Mouse (Mus musculus) limb, embryonic 14.5 days (tissue): ENCODE data around the gene Defb11. TPM values are rescaled to one million over a fixed set of nuclear protein-coding genes. Genes with fewer than 3 reads are reported as not detected.
A peak's percentile ranks its signal among the peaks of the same experiment; 100 is the strongest.
"Not testable (repeated sequence)": the region's sequence is repeated elsewhere in the genome, so short reads cannot be mapped to it uniquely, and the experiment has no call there.

Experiments
- ATAC-seq: fragments of 200-750 bp; cut with Nextera tagmentation; 2 replicates; pipeline ENCODE4 v1.8.0; 2017; ENCODE audit warnings: low read depth, moderate number of reproducible peaks, moderate TSS enrichment; ENCODE audit not compliant: low FRiP score
- DNase-seq: peaks from one replicate; pipeline ENCODE4 v3.0.0-alpha.2; 2015; ENCODE audit warnings: low spot score
- H3K27ac ChIP-seq: fragments of 300-500 bp; sonication (generic); replicated peaks from 2 replicates; pipeline ENCODE4 v1.5.1; 2014; ENCODE audit warnings: low read depth, mild to moderate bottlenecking, low read length, moderate library complexity, mixed read lengths
- H3K27me3 ChIP-seq: fragments of 300-500 bp; sonication (generic); 2 replicates; pipeline ENCODE4 v1.6.1; 2014; ENCODE audit warnings: low read length, mixed read lengths; ENCODE audit not compliant: control insufficient read depth, insufficient read depth
- H3K36me3 ChIP-seq: fragments of 300-500 bp; sonication (generic); 2 replicates; pipeline ENCODE4 v1.6.1; 2014; ENCODE audit warnings: mild to moderate bottlenecking, low read length, moderate library complexity, mixed read lengths; ENCODE audit not compliant: control insufficient read depth, insufficient read depth
- H3K4me1 ChIP-seq: fragments of 300-500 bp; sonication (generic); 2 replicates; pipeline ENCODE4 v1.6.1; 2014; ENCODE audit warnings: antibody characterized with exemption, low read length, mixed read lengths; ENCODE audit not compliant: control insufficient read depth, insufficient read depth
- H3K4me2 ChIP-seq: fragments of 300-500 bp; sonication (generic); replicated peaks from 2 replicates; pipeline ENCODE4 v1.6.1; 2014; ENCODE audit warnings: low read depth, mild to moderate bottlenecking, low read length, moderate library complexity; ENCODE audit not compliant: severe bottlenecking
- H3K4me3 ChIP-seq: fragments of 300-500 bp; sonication (generic); replicated peaks from 2 replicates; pipeline ENCODE4 v1.5.1; 2014; ENCODE audit warnings: low read length
- H3K9ac ChIP-seq: fragments of 300-500 bp; sonication (generic); 2 replicates; pipeline ENCODE4 v1.6.1; 2014; ENCODE audit warnings: mild to moderate bottlenecking, low read depth, low read length, moderate library complexity; ENCODE audit not compliant: severe bottlenecking
- H3K9me3 ChIP-seq: fragments of 300-500 bp; sonication (generic); 2 replicates; pipeline ENCODE4 v1.6.1; 2016; ENCODE audit warnings: low read length; ENCODE audit not compliant: control insufficient read depth
- POLR2A ChIP-seq: fragments of 200-500 bp; IDR thresholded peaks from 2 replicates; pipeline ENCODE4 v1.8.0; 2012; ENCODE audit warnings: inconsistent platforms, mild to moderate bottlenecking, moderate library complexity, borderline replicate concordance; ENCODE audit not compliant: insufficient read depth, insufficient read length; ENCODE audit errors: extremely low read depth
- WGBS: fragments of 180-500 bp; shearing (Covaris S2); extraction: QIAGEN DNeasy Blood & Tissue Kit; methylation state at CpG from one replicate; pipeline ENCODE4 v1.1.7; 2014; 5-methylcytosine and 5-hydroxymethylcytosine counted together
- polyA plus RNA-seq, 2 experiments: library from polyadenylated mRNA; depleted of rRNA in 1 of 2; stranded (reverse) in 1 of 2; unstranded in 1 of 2; fragments of >200 nt; fragmentation: Nextera tagmentation in 1 of 2; extraction: Ambion mirVana in 1 of 2; gene quantifications; 2 replicates each; pipeline versions ENCODE4 v1.2.1 to v1.2.3; 2012 to 2014

The Defb11 gene
- polyA plus RNA-seq (2012; rRNA removed) (not detected in 2 replicates), polyA plus RNA-seq (2014; fragmentation: Nextera tagmentation; extraction: Ambion mirVana) (not detected in 2 replicates)

DNA sequence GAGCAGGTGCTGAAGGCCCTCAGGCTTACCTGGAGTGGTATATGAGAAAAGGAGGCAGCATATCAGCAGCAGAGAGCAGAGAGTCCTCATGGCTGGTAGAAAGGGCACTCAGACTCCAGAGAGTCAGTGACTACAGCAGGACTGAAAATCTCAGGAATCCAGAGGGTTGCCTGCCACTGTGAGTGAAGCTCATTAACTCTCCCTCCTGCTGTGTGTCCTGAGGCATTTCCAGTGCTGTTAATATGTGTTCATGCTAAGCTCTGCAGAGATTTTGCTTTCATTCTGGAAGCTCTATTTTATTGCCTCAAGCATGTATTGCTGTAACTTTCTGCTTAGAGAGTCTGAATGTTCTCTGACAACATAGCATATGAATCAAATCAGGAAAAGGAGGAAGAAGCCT, at the start of gene Defb11:
Gene Defb11, minus strand, starts transcription at position 123 of the 400 bp plus-strand sequence.
- DNase-seq: peak; percentile 23
- not testable (repeated sequence) for H3K4me3 ChIP-seq

DNA sequence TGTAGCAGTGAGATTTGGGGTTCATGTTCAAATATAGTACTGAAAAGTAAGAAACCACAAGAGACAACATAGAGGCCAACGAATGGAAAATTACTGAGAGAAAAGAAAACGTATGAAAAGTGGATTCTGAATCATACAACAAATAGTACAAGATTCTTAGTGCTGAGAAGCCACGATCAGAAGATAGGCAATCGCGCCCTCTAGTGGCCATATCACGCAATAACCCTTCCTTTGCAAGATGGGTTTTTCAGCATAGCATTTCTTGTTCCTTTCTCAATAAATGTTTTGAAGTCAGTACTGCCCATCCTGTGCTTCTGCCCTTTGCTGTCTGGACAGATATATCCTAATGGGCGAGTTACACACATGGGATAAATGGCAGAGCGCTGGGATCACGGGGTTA, 49.1 kb upstream of the Defb11 start:
- H3K9me3 ChIP-seq: no peaks in the 10 kb centered on the region
- no peaks in the 10 kb centered on the region for H3K36me3 ChIP-seq
- no peak overlapping the region for H3K9ac ChIP-seq
- no peak overlapping the region for H3K4me2 ChIP-seq
- no peak for ATAC-seq
- no peak overlapping the region for H3K27ac ChIP-seq
- WGBS: 6% methylated on average over 9 of the region's 9 CpGs
- DNase-seq: peak; percentile 69
- H3K4me1 ChIP-seq: no peaks in the 10 kb centered on the region
- H3K27me3 ChIP-seq: no peaks in the 10 kb centered on the region
- TF ChIP-seq POLR2A: no peak
- no peak overlapping the region for H3K4me3 ChIP-seq

More for the DNA sequence above, at the start of gene Defb11:
- not testable (repeated sequence) for H3K4me2 ChIP-seq, H3K9me3 ChIP-seq, H3K27me3 ChIP-seq, H3K9ac ChIP-seq, H3K4me1 ChIP-seq, H3K36me3 ChIP-seq, ATAC-seq, H3K27ac ChIP-seq

DNA sequence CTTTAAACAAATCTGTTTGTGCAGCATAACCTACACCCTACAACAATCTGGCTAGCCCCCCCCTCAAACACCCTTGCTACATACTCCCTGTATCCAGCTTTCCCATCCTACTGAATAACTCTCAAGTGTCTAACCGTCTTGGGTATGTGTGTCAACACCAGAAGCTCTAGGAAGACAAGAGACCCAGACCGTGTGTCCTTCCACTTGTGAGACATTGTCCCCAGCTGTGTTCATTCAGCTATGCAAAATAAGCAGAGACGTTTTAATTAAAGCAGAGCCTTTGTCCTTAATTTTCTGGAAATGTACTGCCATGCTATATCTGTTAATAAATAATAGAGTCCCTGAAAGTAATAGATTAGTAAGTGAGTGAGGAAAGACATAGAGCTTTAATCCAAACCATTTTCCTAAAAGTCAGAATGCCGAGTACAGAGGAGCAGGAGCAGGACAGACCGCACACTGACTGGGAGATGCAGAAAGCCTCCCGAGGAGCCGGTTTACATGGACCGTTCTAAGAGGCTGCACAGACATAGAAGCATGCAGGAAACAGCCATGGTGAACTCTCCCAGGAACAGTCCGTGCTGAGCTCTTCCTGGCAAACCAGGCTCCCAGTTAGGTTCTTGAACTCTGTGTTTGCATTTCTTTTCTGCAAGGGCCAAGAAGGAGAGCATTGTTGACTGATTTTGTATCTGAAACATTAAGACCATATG, 41.3 kb upstream of the Defb11 start:
- no peak overlapping the region for H3K27ac ChIP-seq
- WGBS: 81% methylated on average over 9 of the region's 9 CpGs
- no peak overlapping the region for H3K4me3 ChIP-seq
- no peaks in the 10 kb centered on the region for H3K4me1 ChIP-seq
- no peak for ATAC-seq
- no peak for TF ChIP-seq POLR2A
- DNase-seq: no peak
- H3K9ac ChIP-seq: no peak overlapping the region
- H3K36me3 ChIP-seq: no peaks in the 10 kb centered on the region
- H3K9me3 ChIP-seq: no peaks in the 10 kb centered on the region
- H3K4me2 ChIP-seq: no peak overlapping the region
- H3K27me3 ChIP-seq: no peaks in the 10 kb centered on the region

DNA sequence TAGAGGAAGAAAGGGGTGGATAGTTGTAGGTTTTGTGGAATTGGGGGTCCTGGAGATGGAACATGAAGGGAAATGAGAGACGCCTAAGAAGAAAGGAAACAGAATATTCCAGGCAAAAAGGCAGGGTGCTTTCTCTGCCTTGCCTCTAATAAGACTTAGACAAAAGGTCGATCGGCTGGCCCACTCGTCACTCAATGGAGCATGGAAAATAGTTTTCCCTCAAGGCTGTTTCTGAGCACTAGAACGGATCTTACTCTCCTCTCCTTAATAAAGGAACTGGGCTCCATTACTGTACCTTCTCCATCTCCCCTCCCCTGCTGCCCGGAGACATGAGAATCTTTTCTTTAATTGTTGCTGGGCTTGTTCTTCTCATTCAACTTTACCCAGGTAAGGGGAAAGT, 40.2 kb upstream of the Defb11 start, which contains the start of gene Defb13:
Gene Defb13, plus strand, starts transcription at position 301 of the 400 bp plus-strand sequence.
- Histone ChIP-seq H3K36me3 (no peaks in the 10 kb centered on the region), H3K9ac (no peak within 1 kb of the TSS), H3K4me1 (no peaks in the 10 kb centered on the region), H3K4me3 (no peak within 1 kb of the TSS), H3K27ac (no peak within 1 kb of the TSS), H3K9me3 (no peaks in the 10 kb centered on the region), H3K27me3 (no peaks in the 10 kb centered on the region), H3K4me2 (no peak within 1 kb of the TSS)
- TF ChIP-seq POLR2A: no peak
- DNase-seq (no peak), ATAC-seq (no peak)
- WGBS: 80% methylated on average over 6 of the region's 6 CpGs

DNA sequence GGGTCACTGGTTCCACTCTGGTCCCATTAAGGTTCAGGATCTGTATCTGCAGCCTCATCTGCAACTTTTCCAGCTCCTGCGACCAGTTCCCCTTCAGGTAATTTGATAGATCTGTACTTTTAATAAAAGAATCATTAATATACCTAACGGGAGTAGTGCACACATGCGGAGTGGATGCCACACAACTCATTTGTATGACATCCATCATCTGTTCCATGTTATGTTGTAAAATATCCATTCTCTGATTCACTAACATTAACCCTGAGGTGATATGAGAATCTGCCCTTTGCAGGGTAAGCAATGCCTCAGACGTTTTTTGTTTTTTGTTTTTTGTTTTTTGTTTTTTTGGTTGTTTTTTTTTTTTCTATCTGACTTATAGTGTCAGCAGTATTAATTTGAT, 31.8 kb upstream of the Defb11 start, which contains the start of gene Defb35:
Gene Defb35, plus strand, starts transcription at position 301 of the 400 bp plus-strand sequence.
- H3K9ac ChIP-seq, ATAC-seq, DNase-seq, H3K27me3 ChIP-seq, H3K4me2 ChIP-seq, H3K9me3 ChIP-seq, H3K4me3 ChIP-seq, H3K4me1 ChIP-seq, H3K27ac ChIP-seq, H3K36me3 ChIP-seq: not testable (repeated sequence)
- WGBS: 83% methylated on average over 4 of the region's 4 CpGs

DNA sequence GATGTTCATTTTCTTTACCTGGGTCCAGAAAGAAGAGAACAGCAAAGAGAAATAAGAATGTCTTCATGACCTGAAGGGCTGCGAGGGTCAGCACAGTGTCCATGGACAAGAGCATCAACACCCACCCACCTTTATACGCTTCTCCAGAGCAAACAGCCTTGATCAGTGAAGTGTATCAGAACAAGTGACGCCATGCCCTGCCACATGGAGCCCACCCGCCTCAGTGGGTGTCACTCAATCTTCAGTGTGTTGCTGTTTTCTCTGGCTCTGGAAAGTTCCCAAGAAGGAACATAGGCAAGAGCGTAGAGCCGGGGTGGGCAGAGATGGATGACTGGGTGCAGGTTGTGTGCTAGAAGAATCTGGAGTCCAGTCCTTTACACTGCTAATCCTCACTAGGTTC, 26.4 kb upstream of the Defb11 start, which contains the start of gene Defb15:
Gene Defb15, minus strand, starts transcription at position 101 of the 400 bp plus-strand sequence.
- ATAC-seq (no peak), DNase-seq (no peak)
- H3K36me3 ChIP-seq: no peaks in the 10 kb centered on the region

DNA sequence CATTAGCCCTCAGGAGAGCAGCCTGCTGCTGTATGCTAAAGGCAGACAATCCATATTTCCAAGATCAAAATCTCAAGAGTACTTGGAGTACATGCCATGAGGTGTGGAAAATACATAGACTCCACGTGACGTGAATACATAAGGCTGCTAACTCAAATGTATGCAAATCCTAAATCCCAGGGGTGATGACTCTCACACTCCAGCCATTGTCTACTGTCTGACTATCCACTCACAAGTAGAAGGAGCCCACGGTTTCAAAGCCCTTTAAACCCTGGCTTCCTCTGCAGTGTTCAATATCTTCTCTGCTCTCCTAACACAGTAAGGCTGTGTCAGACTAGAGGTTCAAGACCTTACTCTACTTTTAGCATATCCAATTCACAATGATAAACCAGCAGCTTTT, 24.5 kb upstream of the Defb11 start:
- not testable (repeated sequence) for DNase-seq, H3K9me3 ChIP-seq, H3K36me3 ChIP-seq, H3K27ac ChIP-seq, H3K4me3 ChIP-seq, H3K4me2 ChIP-seq, H3K27me3 ChIP-seq, ATAC-seq, H3K9ac ChIP-seq, H3K4me1 ChIP-seq
- 67% methylated on average over 3 of the region's 3 CpGs for WGBS

More for the DNA sequence above, 26.4 kb upstream of the Defb11 start, which contains the start of gene Defb15:
- H3K9me3 ChIP-seq: no peaks in the 10 kb centered on the region
- H3K4me1 ChIP-seq: no peaks in the 10 kb centered on the region
- no peak within 1 kb of the TSS for H3K9ac ChIP-seq
- H3K27ac ChIP-seq: no peak within 1 kb of the TSS
- H3K4me2 ChIP-seq: no peak within 1 kb of the TSS
- H3K4me3 ChIP-seq: no peak within 1 kb of the TSS
- 95% methylated on average over 6 of the region's 6 CpGs for WGBS
- TF ChIP-seq POLR2A: no peak
- H3K27me3 ChIP-seq: no peaks in the 10 kb centered on the region
